Mouse (Mus musculus): ENCODE measurements around the gene Pcnx. TPM values are rescaled to one million over a fixed set of nuclear protein-coding genes. Genes with fewer than 3 reads are reported as not detected.

Pcnx gene
- polyA plus RNA-seq (2014; fragmentation: Nextera tagmentation; extraction: Ambion mirVana): 13.2 and 19.5 TPM in 2 replicates

- 4% methylated on average over 21 of the region's 83 CpGs for WGBS
- H3K9me3 ChIP-seq (ENCODE audit: control insufficient read depth, low read length): no peaks in the 10 kb centered on the region
Measured at GRCm38 (mm10) chr12:81859351-81860307, at the start of gene Pcnx. Gene Pcnx (plus strand): TSS chr12:81860023.

DNA sequence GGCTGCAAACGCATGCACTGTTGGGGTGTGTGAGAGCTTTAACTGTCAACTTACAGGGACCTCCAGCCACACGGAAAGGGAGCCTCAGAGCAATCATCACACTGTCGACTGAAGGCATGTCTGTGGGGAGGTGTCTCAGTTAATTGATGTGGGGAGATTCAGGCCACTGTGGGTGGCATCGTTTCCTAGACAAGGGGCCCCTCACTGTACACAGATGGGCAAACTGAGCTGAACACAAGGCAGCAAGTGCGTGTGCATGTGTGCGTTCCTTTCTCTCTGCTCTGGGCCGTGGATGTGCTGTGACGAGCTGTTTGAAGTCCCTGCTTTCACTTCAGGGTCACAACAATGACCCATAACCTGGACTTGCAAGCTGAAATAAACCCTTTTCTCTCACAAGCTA, 49.4 kb upstream of the Pcnx start:
- no peak overlapping the region for H3K9ac ChIP-seq (ENCODE audit: low read depth, low read length)
- no peaks in the 10 kb centered on the region for H3K9me3 ChIP-seq (ENCODE audit: control insufficient read depth, low read length)
- H3K36me3 ChIP-seq (ENCODE audit: control insufficient read depth, insufficient read depth, low read length): no peaks in the 10 kb centered on the region
- H3K27me3 ChIP-seq (ENCODE audit: control insufficient read depth, insufficient read depth, low read length): no peaks in the 10 kb centered on the region
- 33% methylated on average over 8 of the region's 8 CpGs for WGBS
- no peak overlapping the region for H3K4me3 ChIP-seq (ENCODE audit: low read length)
- H3K4me1 ChIP-seq (ENCODE audit: control insufficient read depth, insufficient read depth, low read length): peaks cover 3% of the 10 kb centered on the region; the same call in 1 of the 2 replicates
- no peak overlapping the region for H3K27ac ChIP-seq (ENCODE audit: low read depth, low read length)
- no peak overlapping the region for H3K4me2 ChIP-seq (replicated peaks; ENCODE audit: low read depth, low read length)
- no peak for ATAC-seq (ENCODE audit: low FRiP score, low TSS enrichment)

More at GRCm38 (mm10) chr12:81859351-81860307, at the start of gene Pcnx:
- Histone ChIP-seq H3K4me3 (ENCODE audit: low read length) (peak within 1 kb of the TSS; percentile 97), H3K4me2 (replicated peaks; ENCODE audit: low read depth, low read length) (peak within 1 kb of the TSS; percentile 63), H3K9ac (ENCODE audit: low read depth, low read length) (peak within 1 kb of the TSS; percentile 98), H3K4me1 (ENCODE audit: control insufficient read depth, insufficient read depth, low read length) (peaks cover 22% of the 10 kb centered on the region; the same call in 1 of the 2 replicates), H3K27ac (ENCODE audit: low read depth, low read length) (peak within 1 kb of the TSS; percentile 89), H3K36me3 (ENCODE audit: control insufficient read depth, insufficient read depth, low read length) (no peaks in the 10 kb centered on the region), H3K27me3 (ENCODE audit: control insufficient read depth, insufficient read depth, low read length) (no peaks in the 10 kb centered on the region)
- peak; percentile 85 for ATAC-seq (ENCODE audit: low FRiP score, low TSS enrichment)

GRCm38 (mm10) chr12:81814742-81815141, 45.1 kb upstream of the Pcnx start:
- Histone ChIP-seq H3K9ac (ENCODE audit: low read depth, low read length) (no peak overlapping the region), H3K27ac (ENCODE audit: low read depth, low read length) (no peak overlapping the region)
- 90% methylated on average over 5 of the region's 5 CpGs for WGBS

DNA sequence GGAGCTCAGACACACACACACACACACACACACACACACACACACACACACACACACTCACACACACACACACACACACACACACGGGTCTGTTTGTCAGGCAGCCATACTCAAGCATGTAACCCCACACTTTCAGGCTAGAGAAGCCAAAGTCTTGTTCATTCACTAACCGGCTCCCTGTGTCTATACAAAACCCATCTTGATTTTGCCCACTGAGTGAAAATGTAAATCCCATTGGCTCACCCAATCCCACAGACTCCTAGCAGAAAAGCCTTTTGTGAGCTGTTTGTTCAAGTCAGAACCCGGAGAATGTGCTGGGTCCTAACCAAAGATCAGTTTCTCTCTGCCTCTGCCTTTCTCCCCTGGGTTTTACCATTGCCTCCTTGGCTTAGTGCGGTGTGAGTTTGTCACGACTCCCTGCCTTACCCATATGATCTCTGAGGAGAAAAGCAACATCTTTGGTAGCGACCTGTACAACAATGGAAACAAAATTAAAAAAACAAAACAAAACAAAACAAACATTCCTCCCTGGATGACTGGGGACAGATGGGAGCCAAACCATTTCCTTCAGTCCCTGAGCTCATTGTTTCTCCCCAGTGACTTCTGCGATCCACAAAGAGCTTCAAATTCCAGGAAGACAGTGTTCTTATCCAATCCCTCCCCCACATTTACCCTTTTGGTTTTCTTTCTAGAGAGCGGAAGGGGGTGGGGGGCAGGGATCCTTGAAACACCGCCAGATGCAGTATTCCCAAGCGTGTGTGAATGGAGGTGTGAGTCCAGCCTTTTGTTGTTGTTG, 43.3 kb upstream of the Pcnx start:
- H3K4me2 ChIP-seq (replicated peaks; ENCODE audit: low read depth, low read length): peak overlapping the region; percentile 21
- no peaks in the 10 kb centered on the region for H3K36me3 ChIP-seq (ENCODE audit: control insufficient read depth, insufficient read depth, low read length)
- H3K9ac ChIP-seq (ENCODE audit: low read depth, low read length): no peak overlapping the region
- 19% methylated on average over 10 of the region's 10 CpGs for WGBS
- no peaks in the 10 kb centered on the region for H3K27me3 ChIP-seq (ENCODE audit: control insufficient read depth, insufficient read depth, low read length)
- peak overlapping the region; percentile 4; the same call in 1 of the 2 replicates for H3K27ac ChIP-seq (ENCODE audit: low read depth, low read length)
- peak; percentile 50; the same call in 1 of the 2 replicates for ATAC-seq (ENCODE audit: low FRiP score, low TSS enrichment)
- H3K9me3 ChIP-seq (ENCODE audit: control insufficient read depth, low read length): no peaks in the 10 kb centered on the region
- H3K4me1 ChIP-seq (ENCODE audit: control insufficient read depth, insufficient read depth, low read length): no peaks in the 10 kb centered on the region
- peak overlapping the region; percentile 1; the same call in 1 of the 2 replicates for H3K4me3 ChIP-seq (ENCODE audit: low read length)

More at GRCm38 (mm10) chr12:81814742-81815141, 45.1 kb upstream of the Pcnx start:
- ATAC-seq (ENCODE audit: low FRiP score, low TSS enrichment): no peak
- H3K27me3 ChIP-seq (ENCODE audit: control insufficient read depth, insufficient read depth, low read length): no peaks in the 10 kb centered on the region
- no peaks in the 10 kb centered on the region for H3K4me1 ChIP-seq (ENCODE audit: control insufficient read depth, insufficient read depth, low read length)
- no peak overlapping the region for H3K4me3 ChIP-seq (ENCODE audit: low read length)
- H3K36me3 ChIP-seq (ENCODE audit: control insufficient read depth, insufficient read depth, low read length): no peaks in the 10 kb centered on the region
- H3K4me2 ChIP-seq (replicated peaks; ENCODE audit: low read depth, low read length): no peak overlapping the region
- H3K9me3 ChIP-seq (ENCODE audit: control insufficient read depth, low read length): no peaks in the 10 kb centered on the region

DNA sequence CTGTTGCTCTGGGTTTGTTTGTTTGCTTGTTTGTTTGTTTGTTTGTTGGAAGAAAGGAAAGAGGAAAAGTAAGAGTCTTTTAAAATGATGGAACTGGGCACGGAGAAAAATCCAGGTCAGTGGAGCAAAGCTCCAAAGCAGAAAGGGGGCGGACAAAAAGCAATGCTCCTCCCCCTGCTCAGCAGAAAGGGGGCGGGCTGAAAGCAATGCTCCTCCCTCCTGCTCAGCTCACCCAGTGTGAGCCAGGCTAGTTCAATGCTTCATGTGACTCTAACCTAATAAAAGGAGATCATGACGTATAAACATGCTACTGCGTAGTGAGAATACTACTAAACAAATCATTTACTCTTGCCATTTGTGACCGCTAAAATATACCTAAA, 42.7 kb upstream of the Pcnx start:
- no peaks in the 10 kb centered on the region for H3K9me3 ChIP-seq (ENCODE audit: control insufficient read depth, low read length)
- H3K9ac ChIP-seq (ENCODE audit: low read depth, low read length): no peak overlapping the region
- 42% methylated on average over 6 of the region's 6 CpGs for WGBS
- H3K27me3 ChIP-seq (ENCODE audit: control insufficient read depth, insufficient read depth, low read length): no peaks in the 10 kb centered on the region
- ATAC-seq (ENCODE audit: low FRiP score, low TSS enrichment): peak; percentile 81
- H3K36me3 ChIP-seq (ENCODE audit: control insufficient read depth, insufficient read depth, low read length): no peaks in the 10 kb centered on the region
- H3K27ac ChIP-seq (ENCODE audit: low read depth, low read length): no peak overlapping the region
- peak overlapping the region; percentile 21 for H3K4me2 ChIP-seq (replicated peaks; ENCODE audit: low read depth, low read length)
- H3K4me3 ChIP-seq (ENCODE audit: low read length): peak overlapping the region; percentile 1; the same call in 1 of the 2 replicates
- no peaks in the 10 kb centered on the region for H3K4me1 ChIP-seq (ENCODE audit: control insufficient read depth, insufficient read depth, low read length)

DNA sequence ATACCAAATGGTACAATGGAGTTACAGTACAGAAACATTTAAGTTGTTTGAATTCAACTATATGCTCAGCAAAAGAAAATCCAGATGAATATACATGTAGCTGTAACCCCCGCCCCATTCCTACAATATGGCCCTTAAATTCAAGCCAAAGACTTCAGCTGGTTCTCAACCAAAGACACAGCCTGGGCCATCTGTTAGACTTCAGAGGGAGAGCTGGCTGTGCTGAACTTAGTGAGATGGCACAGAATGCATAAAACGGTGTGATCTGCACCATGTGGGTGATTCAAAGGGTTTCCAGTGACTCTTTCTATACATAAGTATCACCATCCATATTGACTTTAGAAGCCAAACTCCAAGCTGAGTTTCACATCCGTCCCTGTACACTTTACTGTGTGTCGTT, 39.1 kb upstream of the Pcnx start:
- H3K9ac ChIP-seq (ENCODE audit: low read depth, low read length): no peak overlapping the region
- no peaks in the 10 kb centered on the region for H3K9me3 ChIP-seq (ENCODE audit: control insufficient read depth, low read length)
- WGBS: 93% methylated on average over 4 of the region's 4 CpGs

GRCm38 (mm10) chr12:81822176-81822575, 37.6 kb upstream of the Pcnx start:
- no peak overlapping the region for H3K27ac ChIP-seq (ENCODE audit: low read depth, low read length)
- ATAC-seq (ENCODE audit: low FRiP score, low TSS enrichment): no peak
- H3K4me2 ChIP-seq (replicated peaks; ENCODE audit: low read depth, low read length): no peak overlapping the region
- no peaks in the 10 kb centered on the region for H3K36me3 ChIP-seq (ENCODE audit: control insufficient read depth, insufficient read depth, low read length)
- H3K27me3 ChIP-seq (ENCODE audit: control insufficient read depth, insufficient read depth, low read length): no peaks in the 10 kb centered on the region
- 52% methylated on average over 4 of the region's 4 CpGs for WGBS
- H3K4me1 ChIP-seq (ENCODE audit: control insufficient read depth, insufficient read depth, low read length): no peaks in the 10 kb centered on the region
- H3K9me3 ChIP-seq (ENCODE audit: control insufficient read depth, low read length): no peaks in the 10 kb centered on the region
- H3K9ac ChIP-seq (ENCODE audit: low read depth, low read length): no peak overlapping the region
- no peak overlapping the region for H3K4me3 ChIP-seq (ENCODE audit: low read length)

More for the DNA sequence above, 39.1 kb upstream of the Pcnx start:
- ATAC-seq (ENCODE audit: low FRiP score, low TSS enrichment): no peak
- no peak overlapping the region for H3K27ac ChIP-seq (ENCODE audit: low read depth, low read length)
- no peaks in the 10 kb centered on the region for H3K36me3 ChIP-seq (ENCODE audit: control insufficient read depth, insufficient read depth, low read length)
- no peaks in the 10 kb centered on the region for H3K27me3 ChIP-seq (ENCODE audit: control insufficient read depth, insufficient read depth, low read length)
- no peak overlapping the region for H3K4me3 ChIP-seq (ENCODE audit: low read length)
- H3K4me2 ChIP-seq (replicated peaks; ENCODE audit: low read depth, low read length): no peak overlapping the region
- H3K4me1 ChIP-seq (ENCODE audit: control insufficient read depth, insufficient read depth, low read length): no peaks in the 10 kb centered on the region

DNA sequence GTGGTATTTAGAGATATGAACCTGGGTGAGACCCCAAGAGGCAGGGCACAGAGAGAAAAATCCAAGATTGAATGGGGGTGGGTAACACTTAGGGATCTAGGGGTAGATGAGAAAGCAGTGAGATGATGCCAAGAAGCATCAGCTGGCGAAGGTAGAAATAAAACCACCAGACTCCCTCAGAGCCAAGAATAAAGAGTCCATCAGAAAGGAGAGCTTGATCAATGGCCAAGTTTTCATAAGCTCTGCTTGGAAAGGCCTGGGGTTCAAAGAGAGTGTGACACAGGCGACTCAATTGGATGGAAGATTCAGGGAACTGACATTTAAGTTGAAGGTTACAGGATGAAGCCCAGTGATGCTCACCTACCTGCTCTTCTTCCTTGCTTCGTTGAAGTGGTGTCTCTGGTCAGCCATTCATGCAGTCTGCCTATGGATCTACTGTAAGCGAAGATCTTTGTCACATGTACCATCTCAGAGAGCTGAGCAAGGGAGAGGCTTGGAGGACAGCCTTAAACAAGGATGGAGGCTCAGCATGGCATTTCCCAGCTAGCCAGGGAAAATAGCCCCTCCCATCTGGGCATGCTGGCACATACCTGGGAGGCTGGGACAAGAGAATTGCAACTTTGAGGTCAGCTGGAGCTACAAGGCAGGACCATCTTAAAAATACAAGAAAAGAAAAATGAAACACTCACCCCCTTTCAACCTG, 36.9 kb upstream of the Pcnx start:
- no peak overlapping the region for H3K4me3 ChIP-seq (ENCODE audit: low read length)
- no peaks in the 10 kb centered on the region for H3K27me3 ChIP-seq (ENCODE audit: control insufficient read depth, insufficient read depth, low read length)
- H3K27ac ChIP-seq (ENCODE audit: low read depth, low read length): no peak overlapping the region
- ATAC-seq (ENCODE audit: low FRiP score, low TSS enrichment): no peak
- no peaks in the 10 kb centered on the region for H3K9me3 ChIP-seq (ENCODE audit: control insufficient read depth, low read length)
- H3K36me3 ChIP-seq (ENCODE audit: control insufficient read depth, insufficient read depth, low read length): no peaks in the 10 kb centered on the region
- 79% methylated on average over 4 of the region's 4 CpGs for WGBS
- H3K9ac ChIP-seq (ENCODE audit: low read depth, low read length): no peak overlapping the region
- no peak overlapping the region for H3K4me2 ChIP-seq (replicated peaks; ENCODE audit: low read depth, low read length)
- no peaks in the 10 kb centered on the region for H3K4me1 ChIP-seq (ENCODE audit: control insufficient read depth, insufficient read depth, low read length)
